Mouse (Mus musculus) G1E (cell line): ENCODE measurements around the gene E130308A19Rik.

Experiments
- CTCF ChIP-seq: IDR thresholded peaks from 2 replicates; pipeline ENCODE4 v1.5.1; 2012; ENCODE audit warnings: low read depth, low read length, inconsistent platforms, mixed read lengths
- GATA1 ChIP-seq: IDR thresholded peaks from 2 replicates; pipeline ENCODE4 v1.6.1; 2012; ENCODE audit warnings: borderline replicate concordance, low read length, inconsistent platforms, mixed read lengths
- POLR2AphosphoS5 ChIP-seq: IDR thresholded peaks from 2 replicates; pipeline ENCODE4 v1.6.1; 2012; ENCODE audit warnings: low read depth, low read length, inconsistent platforms; ENCODE audit not compliant: insufficient replicate concordance
- TAL1 ChIP-seq: conservative IDR thresholded peaks from 2 replicates; pipeline ENCODE4 v1.6.1; 2012; ENCODE audit warnings: low read depth, low read length, inconsistent platforms, mixed read lengths

DNA sequence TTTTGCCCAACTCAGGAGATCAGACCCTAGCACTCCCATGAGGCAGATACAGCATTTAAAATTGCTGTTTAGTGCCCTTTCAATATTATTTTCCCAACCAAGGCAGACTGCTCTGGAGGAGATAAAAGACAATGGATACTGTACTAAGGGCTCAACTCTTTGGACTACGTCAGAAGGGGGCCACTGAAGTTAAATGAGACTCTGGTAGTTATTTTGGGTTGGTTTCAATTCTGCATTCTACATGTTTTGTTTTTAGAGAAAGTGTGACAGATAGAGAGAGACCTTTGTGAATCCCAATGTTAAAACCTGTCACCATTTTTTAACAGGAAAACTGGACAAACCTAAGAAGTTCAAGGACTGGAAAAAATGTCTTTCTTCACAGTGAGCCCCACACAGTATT lies 178.7 kb downstream of the E130308A19Rik start:
- TF ChIP-seq CTCF (no peak), GATA1 (no peak), TAL1 (no peak), POLR2AphosphoS5 (no peak)
